Mouse (Mus musculus) stomach, postnatal 0 days (tissue): ENCODE measurements around the gene Cdh1.
"Not testable (repeated sequence)": the region's sequence is repeated elsewhere in the genome, so short reads cannot be mapped to it uniquely, and the experiment has no call there.

Experiments
- CTCF ChIP-seq: IDR thresholded peaks from 2 replicates; pipeline ENCODE4 v1.5.1; 2016; ENCODE audit warnings: antibody characterized with exemption, low read depth, mild to moderate bottlenecking, moderate library complexity
- EP300 ChIP-seq: optimal IDR thresholded peaks from 2 replicates; pipeline ENCODE3; 2016; ENCODE audit warnings: antibody characterized with exemption

DNA sequence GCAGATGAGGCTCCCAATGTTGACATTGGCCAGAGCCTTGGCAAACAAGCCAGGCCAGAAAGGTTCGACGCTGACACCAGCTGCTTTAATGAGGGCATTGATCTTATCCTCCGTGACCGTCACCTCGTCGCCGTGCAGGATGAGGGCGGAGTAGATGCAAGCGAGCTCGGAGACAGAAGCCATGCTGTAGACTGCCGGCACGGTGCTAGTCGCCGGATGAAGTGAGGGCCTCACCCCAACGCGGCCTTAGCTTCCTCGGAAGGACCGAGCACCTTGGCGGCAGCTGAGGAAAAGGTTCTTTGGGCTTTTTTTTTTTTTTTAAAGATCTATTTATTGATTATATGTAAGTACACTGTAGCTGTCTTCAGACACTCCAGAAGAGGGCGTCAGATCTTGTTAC lies 30.0 kb upstream of the Cdh1 start, which contains the start of gene Gm10073:
- not testable (repeated sequence) for TF ChIP-seq EP300, CTCF
